Mouse (Mus musculus) heart, embryonic 15.5 days (tissue): ENCODE data around the gene Mgst3. TPM values are rescaled to one million over a fixed set of nuclear protein-coding genes. Genes with fewer than 3 reads are reported as not detected.

Experiments used
- ATAC-seq: fragments of 200-750 bp; cut with Nextera tagmentation; replicated peaks from 2 replicates; pipeline ENCODE4 v1.8.0; 2017; ENCODE audit warnings: low read depth, moderate TSS enrichment; ENCODE audit not compliant: insufficient number of reproducible peaks, insufficient read depth, low FRiP score
- H3K27ac ChIP-seq: fragments of 300-500 bp; sonication (generic); 2 replicates; pipeline ENCODE4 v1.5.1; 2015; ENCODE audit warnings: mild to moderate bottlenecking, inconsistent platforms
- H3K27me3 ChIP-seq: fragments of 300-500 bp; sonication (generic); 2 replicates; pipeline ENCODE4 v1.6.1; 2015; ENCODE audit warnings: inconsistent platforms
- H3K36me3 ChIP-seq: fragments of 300-500 bp; sonication (generic); 2 replicates; pipeline ENCODE4 v1.6.1; 2015; ENCODE audit warnings: mild to moderate bottlenecking, inconsistent platforms
- H3K4me1 ChIP-seq: fragments of 300-500 bp; sonication (generic); replicated peaks from 2 replicates; pipeline ENCODE4 v1.6.1; 2015; ENCODE audit warnings: inconsistent platforms
- H3K4me2 ChIP-seq: fragments of 300-500 bp; sonication (generic); 2 replicates; pipeline ENCODE4 v1.6.1; 2015; ENCODE audit warnings: inconsistent platforms, mild to moderate bottlenecking, moderate library complexity
- H3K4me3 ChIP-seq: fragments of 300-500 bp; sonication (generic); 2 replicates; pipeline ENCODE4 v1.5.1; 2015; ENCODE audit warnings: mild to moderate bottlenecking, inconsistent platforms
- H3K9ac ChIP-seq: fragments of 300-500 bp; sonication (generic); 2 replicates; pipeline ENCODE4 v1.6.1; 2015; ENCODE audit warnings: mild to moderate bottlenecking, inconsistent platforms
- H3K9me3 ChIP-seq: fragments of 300-500 bp; sonication (generic); replicated peaks from 2 replicates; pipeline ENCODE4 v1.6.1; 2016; ENCODE audit warnings: inconsistent platforms
- WGBS: fragments of 180-500 bp; shearing (Covaris S2); methylation state at CpG from one replicate; pipeline ENCODE4 v1.1.7; 2015; ENCODE audit warnings: mixed read lengths; 5-methylcytosine and 5-hydroxymethylcytosine counted together
- polyA plus RNA-seq: library from polyadenylated mRNA; unstranded; fragments of >200 nt; fragmentation: Nextera tagmentation; extraction: Ambion mirVana; gene quantifications from 2 replicates; pipeline ENCODE4 v1.2.1, GENCODE M21; 2015

The Mgst3 gene
- polyA plus RNA-seq, 1 experiment from 2014 or later = 154 TPM

DNA sequence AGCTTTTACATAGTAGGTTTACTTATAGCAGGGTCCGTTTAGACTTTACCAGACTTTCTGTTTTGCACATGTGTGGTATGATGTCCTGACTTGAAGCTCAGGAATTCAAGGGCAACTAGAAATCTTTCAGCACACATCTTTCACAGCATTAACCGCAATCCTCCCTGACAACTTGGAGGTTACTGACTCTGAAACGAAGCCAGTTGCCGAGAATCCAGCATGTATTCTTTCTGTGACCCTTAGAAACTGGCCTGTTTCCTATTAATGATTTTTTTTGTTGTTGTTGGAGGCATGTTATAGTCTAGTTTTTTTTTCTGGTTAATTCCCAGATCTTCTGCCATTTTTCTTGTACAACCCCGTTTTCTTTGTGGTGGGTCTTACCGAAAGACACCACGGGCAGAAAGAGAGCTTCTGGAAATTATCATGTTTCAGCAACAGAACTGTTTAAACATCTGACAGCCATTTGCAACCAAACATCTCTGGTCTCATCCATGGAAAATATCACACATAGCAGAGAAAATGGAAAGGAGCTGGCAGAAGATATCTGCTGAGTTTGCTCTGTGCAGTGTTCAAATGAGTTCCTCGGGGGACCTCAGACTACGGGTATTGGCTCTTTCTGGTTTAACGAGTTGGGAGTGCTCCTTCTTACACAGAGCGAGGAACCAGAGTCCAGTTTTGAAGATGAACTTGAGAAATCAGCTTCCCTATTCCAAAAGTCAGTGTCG is 18.5 kb upstream of the Mgst3 start:
- no peaks in the 10 kb centered on the region for H3K9me3 ChIP-seq
- no peak for ATAC-seq
- peaks cover 24% of the 10 kb centered on the region for H3K27me3 ChIP-seq
- 55% methylated on average over 12 of the region's 12 CpGs for WGBS
- no peak overlapping the region for H3K4me2 ChIP-seq
- no peaks in the 10 kb centered on the region for H3K4me1 ChIP-seq
- no peak overlapping the region for H3K27ac ChIP-seq
- H3K4me3 ChIP-seq = no peak overlapping the region
- no peaks in the 10 kb centered on the region for H3K36me3 ChIP-seq
- no peak overlapping the region for H3K9ac ChIP-seq

DNA sequence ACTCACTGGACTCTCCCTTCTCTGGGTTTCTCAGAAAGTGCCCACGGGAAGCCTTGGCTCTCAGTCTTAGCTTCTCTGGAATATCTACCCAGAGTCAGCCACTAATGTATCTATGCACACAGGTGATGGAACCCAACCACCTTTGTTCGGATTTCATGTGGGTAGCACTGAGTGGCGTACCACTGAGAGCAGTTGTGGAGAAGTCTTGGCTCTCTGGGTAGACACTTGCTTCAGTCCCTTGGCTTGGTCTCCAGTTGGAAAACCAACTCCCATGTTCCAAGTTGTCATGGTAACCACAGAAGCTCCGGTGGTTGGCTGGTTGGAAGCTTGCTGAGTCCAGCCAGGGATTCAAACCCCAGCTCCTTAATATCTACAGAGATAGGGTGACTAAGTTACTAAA is 16.0 kb upstream of the Mgst3 start:
- Histone ChIP-seq H3K4me3 (no peak overlapping the region), H3K4me2 (no peak overlapping the region), H3K9me3 (no peaks in the 10 kb centered on the region), H3K27me3 (peaks cover 42% of the 10 kb centered on the region), H3K4me1 (no peaks in the 10 kb centered on the region), H3K27ac (no peak overlapping the region), H3K9ac (no peak overlapping the region), H3K36me3 (no peaks in the 10 kb centered on the region)
- no peak for ATAC-seq
- WGBS = 69% methylated on average over 4 of the region's 4 CpGs

DNA sequence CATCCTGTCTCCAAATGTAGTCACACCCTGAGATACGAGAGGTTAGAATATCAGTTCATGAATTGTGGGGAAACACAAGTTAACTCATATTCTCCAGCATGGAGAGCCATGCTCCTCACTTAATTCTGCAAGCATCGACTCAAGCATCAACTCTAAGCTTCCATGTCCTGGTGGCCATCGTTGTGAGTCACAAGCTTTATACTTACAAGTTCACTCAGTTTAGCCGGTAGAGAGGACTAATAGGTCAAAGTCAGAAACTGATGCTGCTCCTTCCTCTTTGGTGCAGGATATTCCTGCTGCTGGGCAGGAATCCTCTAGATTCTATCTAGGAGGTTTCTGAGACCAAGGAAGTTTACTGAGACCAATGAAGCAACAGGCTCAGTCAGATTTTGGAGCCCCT is 11.6 kb upstream of the Mgst3 start:
- no peak overlapping the region for H3K9ac ChIP-seq
- whole genome bisulfite sequencing = 77% methylated on average over 4 of the region's 4 CpGs
- H3K27me3 ChIP-seq = peaks cover 29% of the 10 kb centered on the region
- no peak overlapping the region for H3K4me2 ChIP-seq
- H3K4me3 ChIP-seq = no peak overlapping the region
- H3K27ac ChIP-seq = no peak overlapping the region
- no peak for ATAC-seq
- no peaks in the 10 kb centered on the region for H3K9me3 ChIP-seq
- no peaks in the 10 kb centered on the region for H3K4me1 ChIP-seq
- no peaks in the 10 kb centered on the region for H3K36me3 ChIP-seq

DNA sequence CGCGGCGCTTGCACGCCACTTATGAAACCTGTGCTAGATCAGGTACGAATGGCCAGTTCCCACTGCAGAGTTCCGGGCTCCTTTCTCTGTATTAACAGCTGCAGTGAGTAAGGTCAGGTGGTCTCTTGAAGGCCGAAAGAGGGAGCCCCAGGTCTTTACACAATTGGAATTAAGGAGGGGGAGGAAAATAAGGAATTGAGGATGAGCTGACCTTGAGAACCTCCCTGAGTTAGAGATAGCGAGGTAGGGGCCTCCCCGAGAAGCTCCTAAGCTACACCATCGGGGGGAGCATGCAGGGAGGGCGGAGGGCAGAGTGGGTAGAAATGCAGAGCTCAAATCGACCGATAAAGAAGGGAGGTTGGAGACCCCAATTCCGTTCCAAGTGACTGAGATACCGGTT is 360 bp downstream of the Mgst3 start:
- H3K4me1 ChIP-seq = peaks cover 14% of the 10 kb centered on the region
- under 1% methylated on average over 15 of the region's 15 CpGs for WGBS
- no peaks in the 10 kb centered on the region for H3K36me3 ChIP-seq
- peak; percentile 40; the same call in 1 of the 2 replicates for ATAC-seq
- no peaks in the 10 kb centered on the region for H3K27me3 ChIP-seq
- H3K4me3 ChIP-seq = peak overlapping the region; percentile 61
- peak overlapping the region; percentile 64 for H3K9ac ChIP-seq
- peak overlapping the region; percentile 85 for H3K27ac ChIP-seq
- H3K9me3 ChIP-seq = no peaks in the 10 kb centered on the region
- peak overlapping the region; percentile 77 for H3K4me2 ChIP-seq

DNA sequence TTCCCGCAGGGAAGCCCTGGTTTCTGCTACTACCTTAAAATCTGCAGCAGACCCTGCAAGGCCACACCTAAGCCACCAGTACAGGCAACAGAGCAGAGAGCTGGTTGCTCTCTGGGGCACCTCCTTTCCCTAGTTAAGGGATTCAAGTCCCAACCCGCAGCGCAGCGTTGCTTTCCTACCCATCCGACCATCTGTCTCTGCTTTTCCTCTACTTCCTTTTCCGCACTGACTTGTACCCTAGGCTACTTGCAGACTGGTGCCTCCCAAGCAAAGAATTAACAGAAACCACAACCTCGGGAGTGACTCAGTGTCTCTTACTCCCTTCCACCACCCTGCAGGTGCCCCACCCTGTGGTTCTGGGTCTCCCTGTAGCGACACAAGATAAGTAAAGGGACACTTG is 954 bp downstream of the Mgst3 start:
- ATAC-seq = no peak
- WGBS = 5% methylated on average over 8 of the region's 8 CpGs
- Histone ChIP-seq H3K9me3 (no peaks in the 10 kb centered on the region), H3K4me2 (peak overlapping the region; percentile 77), H3K27ac (peak overlapping the region; percentile 85), H3K27me3 (no peaks in the 10 kb centered on the region), H3K9ac (peak overlapping the region; percentile 64), H3K4me3 (peak overlapping the region; percentile 61), H3K4me1 (peaks cover 14% of the 10 kb centered on the region), H3K36me3 (no peaks in the 10 kb centered on the region)

DNA sequence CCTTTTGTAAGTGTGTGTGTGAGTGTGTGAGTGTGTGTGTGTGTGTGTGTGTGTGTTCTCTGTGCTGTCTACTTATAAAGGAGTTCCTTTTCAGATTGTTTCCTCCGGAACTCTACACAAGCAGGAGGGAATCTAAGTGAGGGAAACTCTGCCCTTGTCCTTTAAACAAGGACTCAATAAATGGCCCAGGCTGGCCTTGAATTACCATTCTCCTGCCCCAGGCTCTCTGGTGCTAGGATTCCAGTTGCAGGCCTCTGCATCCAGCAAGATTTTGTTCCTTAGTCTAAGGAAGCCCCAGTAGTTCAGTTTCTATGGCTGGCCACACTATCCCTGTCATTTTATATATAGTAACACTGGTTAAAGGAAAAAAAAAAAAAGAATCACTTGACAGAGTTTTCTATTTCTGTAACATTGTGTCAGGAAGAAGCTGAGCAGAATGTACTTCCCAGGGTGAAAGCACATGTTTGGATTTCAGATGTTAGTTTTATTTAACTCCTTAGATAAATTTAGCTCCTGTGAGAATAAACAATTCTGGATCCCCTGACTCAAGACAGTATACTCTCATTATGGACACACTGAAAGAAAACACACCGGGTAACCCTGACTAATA is 1.5 kb downstream of the Mgst3 start:
- H3K9me3 ChIP-seq = no peaks in the 10 kb centered on the region
- WGBS = 36% methylated on average over 2 of the region's 2 CpGs
- H3K4me3 ChIP-seq = peak overlapping the region; percentile 61
- peak overlapping the region; percentile 77 for H3K4me2 ChIP-seq
- ATAC-seq = no peak
- peak overlapping the region; percentile 85 for H3K27ac ChIP-seq
- no peaks in the 10 kb centered on the region for H3K36me3 ChIP-seq
- no peaks in the 10 kb centered on the region for H3K27me3 ChIP-seq
- peaks cover 14% of the 10 kb centered on the region for H3K4me1 ChIP-seq
- H3K9ac ChIP-seq = peak overlapping the region; percentile 64

DNA sequence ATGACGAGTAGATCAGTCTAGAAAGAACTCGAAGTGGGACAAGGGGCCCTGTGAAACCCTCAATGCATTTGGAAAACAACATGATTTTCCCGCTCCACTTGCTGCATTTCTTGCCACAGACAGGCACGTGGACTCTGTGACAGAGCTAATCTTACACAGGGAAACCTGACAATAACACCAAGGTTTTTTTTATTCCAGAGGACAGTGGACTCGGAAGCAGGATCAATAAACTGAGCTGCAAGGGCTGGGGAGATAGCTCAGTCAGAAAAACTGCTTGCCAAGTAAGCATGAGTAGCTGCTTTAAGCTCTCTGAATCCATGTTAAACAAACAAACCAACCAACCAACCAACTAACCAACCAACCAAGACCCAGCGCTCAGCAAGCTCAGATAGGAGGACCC is 2.4 kb downstream of the Mgst3 start:
- no peak overlapping the region for H3K4me3 ChIP-seq
- no peaks in the 10 kb centered on the region for H3K27me3 ChIP-seq
- no peak for ATAC-seq
- 78% methylated on average over 6 of the region's 6 CpGs for WGBS
- H3K4me2 ChIP-seq = no peak overlapping the region
- H3K36me3 ChIP-seq = no peaks in the 10 kb centered on the region
- no peak overlapping the region for H3K27ac ChIP-seq
- H3K9ac ChIP-seq = no peak overlapping the region
- H3K4me1 ChIP-seq = peaks cover 14% of the 10 kb centered on the region
- no peaks in the 10 kb centered on the region for H3K9me3 ChIP-seq

DNA sequence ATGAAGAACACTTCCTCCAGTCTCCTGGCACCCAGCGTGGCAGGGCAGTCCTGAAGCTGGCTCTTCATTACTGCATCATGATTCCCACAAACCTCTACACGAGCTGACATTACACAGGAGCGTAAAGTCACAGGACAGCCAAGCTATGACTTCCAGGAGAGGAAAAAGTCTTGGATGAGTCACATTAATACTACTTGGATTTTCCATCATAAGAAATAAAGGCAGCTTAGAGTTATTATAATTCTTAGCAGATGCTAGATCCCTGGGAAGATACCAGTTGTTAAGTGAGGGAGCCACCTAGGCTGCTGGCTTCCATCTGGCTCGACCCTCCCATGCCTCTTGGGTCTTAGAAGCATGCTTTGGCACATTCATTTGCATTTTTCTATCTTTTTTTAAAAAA is 3.3 kb downstream of the Mgst3 start:
- Histone ChIP-seq H3K9me3 (no peaks in the 10 kb centered on the region), H3K9ac (no peak overlapping the region), H3K4me1 (peaks cover 16% of the 10 kb centered on the region), H3K36me3 (no peaks in the 10 kb centered on the region), H3K27ac (no peak overlapping the region), H3K4me3 (no peak overlapping the region), H3K27me3 (no peaks in the 10 kb centered on the region), H3K4me2 (no peak overlapping the region)
- no peak for ATAC-seq
- WGBS = 74% methylated on average over 4 of the region's 4 CpGs

DNA sequence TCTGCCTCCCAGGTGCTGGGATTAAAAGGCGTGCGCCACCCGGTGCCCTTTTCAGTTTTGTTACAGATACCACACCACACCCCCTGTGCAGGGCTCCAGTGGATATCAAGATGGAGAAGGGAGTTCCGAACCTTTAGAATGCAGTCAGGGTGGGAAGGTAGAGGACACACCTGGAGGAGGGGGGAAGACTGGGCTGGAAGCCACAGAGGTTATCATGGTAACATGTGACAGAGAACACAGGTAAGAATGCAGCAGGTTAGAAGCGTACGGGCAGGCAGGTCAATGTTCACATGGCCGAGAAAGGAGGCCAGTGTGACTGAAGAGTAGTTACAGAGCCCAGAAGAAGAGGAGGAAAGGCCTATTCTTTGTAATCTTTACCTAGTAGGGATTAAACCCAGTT is 4.1 kb downstream of the Mgst3 start:
- no peak for ATAC-seq
- Histone ChIP-seq H3K4me2 (no peak overlapping the region), H3K27ac (no peak overlapping the region), H3K27me3 (no peaks in the 10 kb centered on the region), H3K4me3 (no peak overlapping the region), H3K9me3 (no peaks in the 10 kb centered on the region), H3K9ac (no peak overlapping the region), H3K36me3 (no peaks in the 10 kb centered on the region), H3K4me1 (peaks cover 20% of the 10 kb centered on the region)
- WGBS = 86% methylated on average over 7 of the region's 7 CpGs

DNA sequence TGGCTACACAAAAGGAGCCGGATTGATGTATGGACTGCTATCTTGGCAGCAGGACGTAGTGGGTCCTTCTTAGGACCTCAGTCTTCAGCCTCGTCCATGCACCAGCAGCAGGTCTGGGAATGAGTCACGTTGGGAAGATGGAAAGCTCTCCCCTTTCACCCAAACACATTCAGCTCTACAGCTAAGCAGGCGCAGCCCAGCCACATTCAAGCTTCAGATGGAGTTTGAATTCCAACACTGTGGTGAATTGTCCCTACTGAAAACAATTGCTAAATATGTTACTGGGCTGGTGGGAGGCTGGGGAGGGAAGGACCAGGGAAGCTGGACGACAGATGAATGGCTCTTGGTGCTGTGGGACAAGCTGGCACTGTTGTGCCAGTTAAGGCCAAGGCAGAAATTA is 5.1 kb downstream of the Mgst3 start:
- H3K27ac ChIP-seq = no peak overlapping the region
- H3K4me3 ChIP-seq = no peak overlapping the region
- no peaks in the 10 kb centered on the region for H3K36me3 ChIP-seq
- no peaks in the 10 kb centered on the region for H3K27me3 ChIP-seq
- WGBS = 81% methylated on average over 6 of the region's 6 CpGs
- H3K4me2 ChIP-seq = no peak overlapping the region
- ATAC-seq = no peak
- H3K9ac ChIP-seq = no peak overlapping the region
- peaks cover 20% of the 10 kb centered on the region for H3K4me1 ChIP-seq
- H3K9me3 ChIP-seq = no peaks in the 10 kb centered on the region

DNA sequence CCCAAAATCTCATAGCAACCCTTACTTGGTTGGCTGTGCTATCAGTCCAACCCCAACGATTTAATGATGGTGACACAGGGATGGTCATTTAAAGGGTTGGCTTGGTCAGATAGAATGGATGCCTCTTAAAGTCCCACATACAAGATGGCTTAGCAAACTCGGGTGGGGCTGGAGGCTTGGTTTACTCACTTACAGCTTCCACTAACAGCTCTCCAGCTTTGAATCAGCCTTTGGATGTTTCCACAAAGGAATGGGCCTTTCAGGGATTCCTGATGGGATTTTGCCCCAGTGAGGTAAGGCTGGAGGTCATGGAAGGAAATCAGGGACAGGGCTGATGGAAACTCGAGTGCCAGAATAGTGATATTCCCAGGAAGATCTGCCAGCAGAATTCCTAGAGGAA is 5.8 kb downstream of the Mgst3 start:
- peaks cover 17% of the 10 kb centered on the region for H3K4me1 ChIP-seq
- H3K27me3 ChIP-seq = no peaks in the 10 kb centered on the region
- ATAC-seq = no peak
- H3K9ac ChIP-seq = no peak overlapping the region
- no peak overlapping the region for H3K4me2 ChIP-seq
- H3K4me3 ChIP-seq = no peak overlapping the region
- H3K27ac ChIP-seq = no peak overlapping the region
- H3K36me3 ChIP-seq = no peaks in the 10 kb centered on the region
- 71% methylated on average over 3 of the region's 3 CpGs for WGBS
- no peaks in the 10 kb centered on the region for H3K9me3 ChIP-seq

DNA sequence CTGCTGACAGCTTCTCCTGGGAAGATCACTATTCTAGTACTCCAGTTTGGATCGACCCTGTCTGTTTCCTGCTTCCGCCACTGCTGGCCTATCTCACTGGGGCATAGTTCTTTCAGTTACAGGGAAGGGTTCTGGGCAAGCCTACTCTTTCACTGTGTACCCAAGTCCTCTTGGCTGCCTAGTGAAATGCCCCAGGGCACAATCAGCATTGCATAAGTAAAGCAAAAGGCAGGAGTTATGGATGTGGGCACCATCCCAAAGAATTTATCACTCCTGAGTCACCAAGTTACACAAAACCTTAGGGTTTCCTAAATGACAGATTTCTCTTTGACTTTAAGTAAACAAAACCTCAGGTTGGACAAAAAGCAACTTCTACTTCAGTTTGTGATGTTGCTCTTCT is 6.3 kb downstream of the Mgst3 start:
- Histone ChIP-seq H3K9ac (no peak overlapping the region), H3K4me2 (no peak overlapping the region), H3K27me3 (no peaks in the 10 kb centered on the region), H3K4me1 (peaks cover 13% of the 10 kb centered on the region), H3K27ac (no peak overlapping the region), H3K4me3 (no peak overlapping the region), H3K9me3 (no peaks in the 10 kb centered on the region), H3K36me3 (no peaks in the 10 kb centered on the region)
- WGBS = 60% methylated on average over 2 of the region's 2 CpGs
- no peak for ATAC-seq
